Comparison of ENCODE assay signal across 8 mouse cellular contexts in the genomic region with DNA sequence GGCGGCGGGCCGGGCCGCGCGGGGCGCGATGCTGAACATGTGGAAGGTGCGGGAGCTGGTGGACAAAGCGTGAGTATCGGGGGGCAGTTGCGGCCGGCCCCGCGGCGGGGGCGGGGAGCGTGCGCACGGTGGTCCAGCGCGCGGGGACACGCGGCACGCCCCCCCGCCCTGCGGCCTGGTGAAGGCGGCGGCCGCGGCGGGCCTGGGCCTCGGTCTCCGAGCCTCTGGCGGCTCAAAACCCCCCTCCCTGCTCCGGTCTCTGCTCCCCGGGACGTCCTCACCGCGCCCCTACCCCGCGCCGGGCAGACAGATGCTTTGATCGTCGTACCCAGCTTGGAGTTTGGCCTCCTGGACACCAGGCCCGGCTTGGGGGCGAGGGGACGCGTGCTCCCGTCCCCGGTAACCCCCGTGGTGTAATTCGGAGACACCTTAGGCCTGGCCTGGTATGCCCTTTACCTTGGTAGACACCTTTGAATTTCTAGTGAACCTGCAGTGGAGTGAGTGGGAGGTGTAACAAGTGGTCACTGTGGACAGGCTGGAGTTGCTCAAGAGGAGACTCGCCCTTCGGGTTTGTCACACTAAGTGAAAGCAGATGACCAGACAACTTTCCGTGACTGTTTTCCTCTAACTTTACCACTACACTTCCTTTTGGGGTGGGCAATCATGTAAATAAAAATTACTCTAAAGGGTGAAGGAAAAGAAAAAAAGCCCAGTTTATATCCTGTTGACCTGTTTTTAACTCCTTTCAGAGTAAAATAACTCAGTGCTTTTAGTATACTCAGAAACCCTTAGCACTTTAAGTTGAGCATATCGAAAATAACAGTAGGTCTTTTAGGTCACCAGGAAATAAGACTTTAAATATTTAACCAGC. TPM values are rescaled to one million over a fixed set of nuclear protein-coding genes. Genes with fewer than 3 reads are reported as not detected.
DNase-seq lines count a peak whose midpoint lies in the region; ATAC-seq and TF ChIP-seq lines count a peak whose summit lies in the region.

No protein-coding gene starts in this region.

- H3K36me3 ChIP-seq in forebrain, embryonic 16.5 days (ENCODE audit: control insufficient read depth, insufficient read depth) = 0 out of 2 replicates have a peak, but pooled peaks cover 2% of the 10 kb centered on the region
- H3K36me3 ChIP-seq in liver, postnatal 0 days (replicated peaks; ENCODE audit: insufficient read depth, low read length) = peaks cover 12% of the 10 kb centered on the region
- H3K36me3 ChIP-seq in neural tube, embryonic 13.5 days = peaks cover 8% of the 10 kb centered on the region; the same call in 1 of the 2 replicates

- ATAC-seq in forebrain, embryonic 16.5 days = no peak; the same call in none of the 2 replicates
- peak; percentile 22 for ATAC-seq in inflammation-experienced regulatory T-cells, adult 6 months
- peak; percentile 63 for ATAC-seq in liver, postnatal 0 days
- ATAC-seq in neural tube, embryonic 13.5 days (ENCODE audit: low read depth) = peak; percentile 83

- no peaks in the 10 kb centered on the region for H3K27me3 ChIP-seq in forebrain, embryonic 16.5 days (replicated peaks; ENCODE audit: control insufficient read depth, insufficient read depth, low read length)
- H3K27me3 ChIP-seq in liver, postnatal 0 days (ENCODE audit: insufficient read depth, low read length) = no peaks in the 10 kb centered on the region
- H3K27me3 ChIP-seq in neural tube, embryonic 13.5 days = no peaks in the 10 kb centered on the region

- H3K4me1 ChIP-seq in forebrain, embryonic 16.5 days (replicated peaks; ENCODE audit: control insufficient read depth, insufficient read depth, low read length) = peaks cover 18% of the 10 kb centered on the region
- peaks cover 44% of the 10 kb centered on the region for H3K4me1 ChIP-seq in liver, postnatal 0 days (ENCODE audit: insufficient read depth)
- peaks cover 51% of the 10 kb centered on the region for H3K4me1 ChIP-seq in neural tube, embryonic 13.5 days (replicated peaks)

- peak overlapping the region; percentile 81 for H3K27ac ChIP-seq in layer of hippocampus, adult 2 months
- peak overlapping the region; percentile 67; the same call in 1 of the 2 replicates for H3K27ac ChIP-seq in forebrain, embryonic 16.5 days (ENCODE audit: low read length)
- peak overlapping the region; percentile 98 for H3K27ac ChIP-seq in liver, postnatal 0 days (ENCODE audit: low read depth)
- peak overlapping the region; percentile 81 for H3K27ac ChIP-seq in neural tube, embryonic 13.5 days (replicated peaks)

- peak overlapping the region; percentile 93 for H3K9ac ChIP-seq in forebrain, embryonic 16.5 days (replicated peaks; ENCODE audit: low read depth, low read length)
- peak overlapping the region; percentile 99 for H3K9ac ChIP-seq in liver, postnatal 0 days (replicated peaks)
- H3K9ac ChIP-seq in neural tube, embryonic 13.5 days = peak overlapping the region; percentile 95

- WGBS in forebrain, embryonic 16.5 days = 2% methylated on average over 45 of the region's 58 CpGs
- WGBS in liver, postnatal 0 days (ENCODE audit: insufficient replicate concordance) = under 1% methylated on average over 54 of the region's 58 CpGs
- WGBS in neural tube, embryonic 13.5 days = 3% methylated on average over 53 of the region's 58 CpGs

- H3K4me3 ChIP-seq in layer of hippocampus, adult 2 months = peak overlapping the region; percentile 76
- H3K4me3 ChIP-seq in forebrain, embryonic 16.5 days (replicated peaks; ENCODE audit: low read length) = peak overlapping the region; percentile 68
- H3K4me3 ChIP-seq in liver, postnatal 0 days (ENCODE audit: low read depth, low read length) = peak overlapping the region; percentile 96
- H3K4me3 ChIP-seq in neural tube, embryonic 13.5 days = peak overlapping the region; percentile 94

- DNase-seq in layer of hippocampus, adult 2 months (ENCODE audit: low spot score in 2 of 2) = no peak
- DNase-seq in layer of hippocampus, adult 11-12 months (ENCODE audit: low spot score) = no peak
- peak; percentile 55 for DNase-seq in adrenal gland, postnatal 14 days
- peak; percentile 59 for DNase-seq in liver, postnatal 0 days
- DNase-seq in yolk sac, embryonic 10.5 days (ENCODE audit: low spot score) = peak; percentile 57

- H3K9me3 ChIP-seq in forebrain, embryonic 16.5 days (ENCODE audit: control insufficient read depth, low read length) = no peaks in the 10 kb centered on the region
- H3K9me3 ChIP-seq in liver, postnatal 0 days (ENCODE audit: low read length) = no peaks in the 10 kb centered on the region
- H3K9me3 ChIP-seq in neural tube, embryonic 13.5 days = no peaks in the 10 kb centered on the region

- no peak for TF ChIP-seq CTCF in layer of hippocampus, adult 2 months (conservative IDR thresholded peaks at IDR 0.05)
- no peak for TF ChIP-seq CTCF in liver, postnatal 0 days (IDR thresholded peaks at IDR 0.05; ENCODE audit: low read depth)

- TF ChIP-seq EP300 in liver, postnatal 0 days (IDR thresholded peaks at IDR 0.05; ENCODE audit: low read depth) = no peak

- peak overlapping the region; percentile 89 for H3K4me2 ChIP-seq in forebrain, embryonic 16.5 days (ENCODE audit: low read length)
- H3K4me2 ChIP-seq in liver, postnatal 0 days (ENCODE audit: low read depth, low read length) = peak overlapping the region; percentile 76
- H3K4me2 ChIP-seq in neural tube, embryonic 13.5 days = peak overlapping the region; percentile 89

RNA-seq across cellular contexts. Expression of gene Clint1, which starts 0.5 kb away (rescaled TPM):
- 10 to 100 TPM; 53.2 to 55.4 TPM for total RNA-seq in layer of hippocampus, adult 2 months (2021)
- total RNA-seq in adrenal gland, postnatal 14 days (2021) = 66.5 and 67.2 TPM in 2 replicates
- polyA plus RNA-seq in forebrain, embryonic 16.5 days (2015; fragmentation: Nextera tagmentation; extraction: Ambion mirVana) = 45.1 and 56.0 TPM in 2 replicates
- polyA plus RNA-seq in inflammation-experienced regulatory T-cells, adult 6 months (2017; shearing (Covaris generic)) = 10 to 100 TPM; 36.9 to 52.5 (median 45.6) TPM
- polyA plus RNA-seq in liver, postnatal 0 days (2015; fragmentation: Nextera tagmentation; extraction: Ambion mirVana) = 33.6 and 37.3 TPM in 2 replicates
- polyA plus RNA-seq in neural tube, embryonic 13.5 days (2015; fragmentation: Nextera tagmentation; extraction: Ambion mirVana) = 50.5 and 58.8 TPM in 2 replicates

Comparison
In these comparisons a context has a peak if more than half of its experiments do, and no peak if none do; other contexts are left out.
1. DNase-seq: peak in adrenal gland, postnatal 14 days (single experiment), liver, postnatal 0 days (single experiment) and yolk sac, embryonic 10.5 days (single experiment); none in layer of hippocampus, adult 2 months (0 of 2) and layer of hippocampus, adult 11-12 months (single experiment).
2. Peak in every context shown above with its lines, with median percentiles within 50 percentile points of each other: H3K27ac ChIP-seq, H3K4me3 ChIP-seq, H3K4me2 ChIP-seq and H3K9ac ChIP-seq.